Mouse (Mus musculus): ENCODE data around the gene Dbt. TPM values are rescaled to one million over a fixed set of nuclear protein-coding genes. Genes with fewer than 3 reads are reported as not detected.

The Dbt gene
- polyA plus RNA-seq, 1 experiment from 2014 or later: 14.8 TPM

Other genes with a start within 250 kb of the Dbt start
- 13.6 and 15.4 TPM in 2 replicates for gene Cdc14a, start 89.0 kb upstream of the Dbt start, polyA plus RNA-seq (2016; fragmentation: Nextera tagmentation; extraction: Ambion mirVana)
- gene Rtca, start 4.9 kb upstream of the Dbt start, polyA plus RNA-seq (2016; fragmentation: Nextera tagmentation; extraction: Ambion mirVana): 102 and 104 TPM in 2 replicates
- gene Lrrc39, start 49.9 kb downstream of the Dbt start, polyA plus RNA-seq (2016; fragmentation: Nextera tagmentation; extraction: Ambion mirVana): 0.50 and 0.93 TPM in 2 replicates
- 29.5 and 34.0 TPM in 2 replicates for gene Sass6, start 81.9 kb downstream of the Dbt start, polyA plus RNA-seq (2016; fragmentation: Nextera tagmentation; extraction: Ambion mirVana)
- 29.5 and 34.5 TPM in 2 replicates for gene Trmt13, start 101.5 kb downstream of the Dbt start, polyA plus RNA-seq (2016; fragmentation: Nextera tagmentation; extraction: Ambion mirVana)
- 72.8 and 77.1 TPM in 2 replicates for gene Mfsd14a, start 149.6 kb downstream of the Dbt start, polyA plus RNA-seq (2016; fragmentation: Nextera tagmentation; extraction: Ambion mirVana)
- gene Gm43191, start 168.2 kb downstream of the Dbt start, polyA plus RNA-seq (2016; fragmentation: Nextera tagmentation; extraction: Ambion mirVana): not detected in 2 replicates
- 9.3 and 10.7 TPM in 2 replicates for gene Slc35a3, start 199.8 kb downstream of the Dbt start, polyA plus RNA-seq (2016; fragmentation: Nextera tagmentation; extraction: Ambion mirVana)